Mouse (Mus musculus) stomach, postnatal 0 days (tissue): ENCODE data around the gene Stard13. TPM values are rescaled to one million over a fixed set of nuclear protein-coding genes. Genes with fewer than 3 reads are reported as not detected.

Experiments used
- ATAC-seq: fragments of 200-750 bp; cut with Nextera tagmentation; 2 replicates; pipeline ENCODE4 v1.8.0; 2017; ENCODE audit not compliant: low FRiP score, low TSS enrichment
- DNase-seq: peaks from one replicate; pipeline ENCODE4 v3.0.0-alpha.2; 2016; ENCODE audit warnings: low spot score
- H3K27ac ChIP-seq: fragments of 300-500 bp; sonication (generic); replicated peaks from 2 replicates; pipeline ENCODE4 v1.5.1; 2014; ENCODE audit warnings: mild to moderate bottlenecking, control low read depth
- H3K27me3 ChIP-seq: fragments of 300-500 bp; sonication (generic); 2 replicates; pipeline ENCODE4 v1.6.1; 2014; ENCODE audit warnings: low read length; ENCODE audit not compliant: control insufficient read depth, insufficient read depth
- H3K36me3 ChIP-seq: fragments of 300-500 bp; sonication (generic); 2 replicates; pipeline ENCODE4 v1.6.1; 2014; ENCODE audit warnings: low read length, mixed read lengths; ENCODE audit not compliant: control insufficient read depth, insufficient read depth
- H3K4me1 ChIP-seq: fragments of 300-500 bp; sonication (generic); replicated peaks from 2 replicates; pipeline ENCODE4 v1.6.1; 2014; ENCODE audit warnings: antibody characterized with exemption; ENCODE audit not compliant: control insufficient read depth, insufficient read depth
- H3K4me2 ChIP-seq: fragments of 300-500 bp; sonication (generic); replicated peaks from 2 replicates; pipeline ENCODE4 v1.6.1; 2014; ENCODE audit warnings: low read depth, mild to moderate bottlenecking, control low read depth, moderate library complexity
- H3K4me3 ChIP-seq: fragments of 300-500 bp; sonication (generic); 2 replicates; pipeline ENCODE4 v1.5.1; 2014; ENCODE audit warnings: low read depth, low read length, control low read depth
- H3K9ac ChIP-seq: fragments of 300-500 bp; sonication (generic); 2 replicates; pipeline ENCODE4 v1.6.1; 2014; ENCODE audit warnings: mild to moderate bottlenecking, low read length, control low read depth, mixed read lengths
- H3K9me3 ChIP-seq: fragments of 300-500 bp; sonication (generic); 2 replicates; pipeline ENCODE4 v1.6.1; 2016; ENCODE audit warnings: low read length; ENCODE audit not compliant: control insufficient read depth
- CTCF ChIP-seq: IDR thresholded peaks from 2 replicates; pipeline ENCODE4 v1.5.1; 2016; ENCODE audit warnings: antibody characterized with exemption, low read depth, mild to moderate bottlenecking, moderate library complexity
- EP300 ChIP-seq: optimal IDR thresholded peaks from 2 replicates; pipeline ENCODE3; 2016; ENCODE audit warnings: antibody characterized with exemption
- WGBS: fragments of 180-500 bp; shearing (Covaris S2); extraction: QIAGEN DNeasy Blood & Tissue Kit; methylation state at CpG from one replicate; pipeline ENCODE4 v1.1.7; 2014; 5-methylcytosine and 5-hydroxymethylcytosine counted together
- polyA plus RNA-seq: library from polyadenylated mRNA; unstranded; fragments of >200 nt; fragmentation: Nextera tagmentation; extraction: Ambion mirVana; gene quantifications from 2 replicates; pipeline ENCODE4 v1.2.1, GENCODE M21; 2015

Gene Stard13
- polyA plus RNA-seq, 1 experiment from 2014 or later, result 6.1 TPM

DNA sequence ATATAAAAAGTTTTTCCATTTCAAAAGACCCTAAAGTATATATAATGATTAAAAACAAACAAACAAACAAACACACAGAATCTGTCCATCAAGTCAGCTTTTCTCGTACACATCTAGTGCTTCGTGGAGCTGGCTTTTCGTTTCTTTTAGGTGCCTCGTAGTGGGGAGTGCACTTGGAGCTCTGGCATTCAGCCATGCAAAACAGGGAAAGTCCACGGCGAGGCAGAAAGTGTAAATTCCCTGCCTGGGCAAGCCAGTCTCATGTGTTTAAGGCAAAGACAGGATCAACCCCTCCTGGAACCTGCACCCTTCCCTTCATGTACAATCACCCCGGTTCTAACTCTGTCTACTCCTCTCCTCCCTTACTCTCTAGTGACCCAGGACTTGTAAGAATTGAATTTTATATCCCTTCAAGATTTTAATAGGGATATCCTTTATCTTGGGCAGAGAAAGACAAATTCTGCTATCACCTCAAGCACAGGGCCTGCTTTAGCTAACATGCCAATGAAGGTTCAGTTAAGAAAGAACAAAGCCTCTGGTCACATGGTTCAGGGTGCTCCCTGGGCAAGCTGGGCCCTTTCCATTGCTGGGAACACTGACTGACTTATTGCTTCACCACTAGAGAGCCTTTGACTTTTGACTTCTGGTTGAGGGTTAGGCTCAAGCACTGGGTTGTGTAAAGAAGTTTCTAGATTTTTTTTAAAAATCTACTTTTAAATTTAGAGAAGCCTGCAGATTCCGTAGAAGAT, 98.4 kb downstream of the Stard13 start:
- Histone ChIP-seq H3K36me3 (no peaks in the 10 kb centered on the region), H3K4me2 (no peak overlapping the region), H3K9me3 (no peaks in the 10 kb centered on the region), H3K27me3 (no peaks in the 10 kb centered on the region), H3K9ac (no peak overlapping the region), H3K27ac (peak overlapping the region; percentile 61; the same call in 1 of the 2 replicates), H3K4me3 (no peak overlapping the region), H3K4me1 (peaks cover 11% of the 10 kb centered on the region; the same call in 1 of the 2 replicates)
- 35% methylated on average over 8 of the region's 8 CpGs for WGBS
- DNase-seq, result peak; percentile 63
- ATAC-seq, result peak; percentile 74
- TF ChIP-seq EP300 (no peak), CTCF (0 out of 2 replicates have a peak, but pooled peaks have one; percentile 0)

DNA sequence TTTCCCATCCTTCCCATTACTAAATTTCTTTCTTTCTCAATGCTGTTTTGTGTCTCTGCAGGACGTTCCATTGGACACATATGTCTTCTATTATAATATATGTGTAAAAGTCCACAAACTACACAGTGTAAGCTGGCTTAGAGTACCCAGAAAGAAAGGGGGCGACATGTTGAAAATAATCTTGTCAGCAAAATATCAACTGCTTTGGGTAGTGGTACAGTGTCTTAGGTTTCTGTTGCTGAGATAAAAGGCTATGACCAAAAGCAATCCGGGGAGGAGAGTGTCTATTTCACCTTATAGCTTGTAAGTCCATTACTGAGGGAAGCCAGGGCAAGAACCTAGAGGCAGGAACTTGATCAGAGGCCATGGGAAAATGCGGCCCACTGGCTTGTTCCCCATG, 99.4 kb downstream of the Stard13 start:
- Histone ChIP-seq H3K27ac (no peak overlapping the region), H3K9me3 (no peaks in the 10 kb centered on the region), H3K4me2 (no peak overlapping the region), H3K36me3 (no peaks in the 10 kb centered on the region), H3K4me1 (peaks cover 11% of the 10 kb centered on the region; the same call in 1 of the 2 replicates), H3K9ac (no peak overlapping the region), H3K4me3 (no peak overlapping the region), H3K27me3 (no peaks in the 10 kb centered on the region)
- ATAC-seq, result no peak
- TF ChIP-seq EP300 (no peak), CTCF (no peak)
- no peak for DNase-seq
- whole genome bisulfite sequencing, result 91% methylated on average over 4 of the region's 4 CpGs

GRCm38 (mm10) chr5:151133744-151134143, 99.9 kb downstream of the Stard13 start:
- no peak for DNase-seq
- WGBS, result 90% methylated on average over 14 of the region's 14 CpGs

DNA sequence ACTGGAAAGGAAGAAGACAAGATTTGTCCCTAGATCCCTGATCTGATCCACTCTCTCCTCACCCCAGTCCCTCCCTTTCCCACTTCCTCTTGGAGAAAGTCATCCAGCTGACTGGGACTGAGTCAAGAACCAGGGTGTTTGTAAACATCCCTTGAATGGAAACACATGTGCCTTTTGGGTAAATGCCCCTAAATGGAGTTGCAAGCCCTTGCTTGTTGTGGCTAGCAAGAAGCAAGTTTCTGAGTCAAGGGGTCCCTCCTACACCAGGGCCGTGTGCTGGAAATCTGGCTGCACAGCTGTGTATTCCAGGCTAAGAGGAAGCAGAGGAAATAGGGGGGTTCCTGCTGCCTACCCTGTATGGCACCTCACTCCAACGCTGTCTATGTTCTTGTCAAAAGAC, 103.9 kb downstream of the Stard13 start:
- Histone ChIP-seq H3K9me3 (no peaks in the 10 kb centered on the region), H3K9ac (no peak overlapping the region), H3K27me3 (no peaks in the 10 kb centered on the region), H3K4me3 (no peak overlapping the region), H3K27ac (no peak overlapping the region), H3K36me3 (no peaks in the 10 kb centered on the region), H3K4me1 (no peaks in the 10 kb centered on the region), H3K4me2 (no peak overlapping the region)
- DNase-seq (no peak), ATAC-seq (no peak)
- no peak for TF ChIP-seq CTCF
- TF ChIP-seq EP300, result no peak
- 49% methylated on average over 2 of the region's 2 CpGs for WGBS

More at GRCm38 (mm10) chr5:151133744-151134143, 99.9 kb downstream of the Stard13 start:
- Histone ChIP-seq H3K4me3 (no peak overlapping the region), H3K9ac (no peak overlapping the region), H3K36me3 (no peaks in the 10 kb centered on the region), H3K4me1 (peaks cover 11% of the 10 kb centered on the region; the same call in 1 of the 2 replicates), H3K27ac (no peak overlapping the region), H3K9me3 (no peaks in the 10 kb centered on the region), H3K27me3 (no peaks in the 10 kb centered on the region), H3K4me2 (no peak overlapping the region)
- TF ChIP-seq CTCF (no peak), EP300 (no peak)
- no peak for ATAC-seq

GRCm38 (mm10) chr5:151127298-151127717, 106.3 kb downstream of the Stard13 start:
- WGBS, result 24% methylated on average over 6 of the region's 6 CpGs
- Histone ChIP-seq H3K9me3 (no peaks in the 10 kb centered on the region), H3K4me1 (no peaks in the 10 kb centered on the region), H3K27ac (peak overlapping the region; percentile 84), H3K4me2 (peak overlapping the region; percentile 53), H3K9ac (peak overlapping the region; percentile 60), H3K4me3 (peak overlapping the region; percentile 44), H3K36me3 (no peaks in the 10 kb centered on the region), H3K27me3 (no peaks in the 10 kb centered on the region)
- DNase-seq (no peak), ATAC-seq (peak; percentile 21; the same call in 1 of the 2 replicates)
- no peak for TF ChIP-seq EP300
- TF ChIP-seq CTCF, result peak; percentile 28; the same call in 1 of the 2 replicates

DNA sequence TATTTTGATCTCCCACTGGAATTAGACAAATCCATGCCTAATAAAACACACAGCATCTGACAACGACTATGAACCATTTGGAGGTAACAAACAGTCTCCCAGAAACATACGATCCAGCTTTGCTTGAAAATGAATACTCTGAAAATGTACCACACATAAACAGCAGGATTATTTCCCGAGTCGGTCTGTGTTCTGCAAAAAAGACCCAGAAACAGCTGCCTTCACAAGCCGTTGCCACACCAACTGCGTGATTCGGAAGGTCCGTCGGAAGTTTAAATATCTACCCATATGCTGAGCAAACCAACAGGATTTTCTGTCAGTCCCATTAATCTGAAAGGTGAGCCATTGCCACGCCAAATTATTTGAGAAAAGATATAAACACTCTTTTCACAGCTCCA, 107.0 kb downstream of the Stard13 start:
- no peak for TF ChIP-seq CTCF
- TF ChIP-seq EP300, result no peak
- peak overlapping the region; percentile 53 for H3K4me2 ChIP-seq
- H3K27me3 ChIP-seq, result no peaks in the 10 kb centered on the region
- H3K4me3 ChIP-seq, result peak overlapping the region; percentile 44
- ATAC-seq (no peak), DNase-seq (no peak)
- no peaks in the 10 kb centered on the region for H3K36me3 ChIP-seq
- H3K27ac ChIP-seq, result peak overlapping the region; percentile 84
- no peaks in the 10 kb centered on the region for H3K9me3 ChIP-seq
- no peaks in the 10 kb centered on the region for H3K4me1 ChIP-seq
- WGBS, result 39% methylated on average over 10 of the region's 10 CpGs
- H3K9ac ChIP-seq, result peak overlapping the region; percentile 60
